ENCODE assay signal across 33 mouse cellular contexts in the genomic region with DNA sequence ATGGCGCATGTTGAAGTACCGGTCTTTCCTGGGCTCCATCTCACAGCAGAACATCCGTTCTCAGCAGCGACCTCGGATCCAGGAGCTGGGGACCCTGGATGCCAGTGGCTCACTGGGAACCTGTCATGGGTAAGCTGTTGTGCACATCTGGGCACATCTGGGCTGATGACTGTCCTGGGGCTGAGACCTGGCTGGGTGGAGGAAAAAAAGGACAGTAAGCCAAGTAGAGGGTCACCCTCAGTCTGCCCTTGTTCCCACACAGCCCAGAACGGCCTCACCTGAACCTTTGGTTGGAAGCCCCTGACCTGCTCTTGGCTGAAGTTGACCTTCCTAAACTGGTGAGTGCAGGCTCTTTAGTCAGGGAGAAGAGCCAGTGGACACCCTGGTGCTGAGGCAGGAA. TPM values are rescaled to one million over a fixed set of nuclear protein-coding genes. Genes with fewer than 3 reads are reported as not detected.
"Had no signal": no experiment of that assay in that cellular context is flagged by ENCODE, and none has a peak within 500 bp of the region (broad histone marks: within the 10 kb centered on the region; RNA-seq: fewer than 3 reads in every experiment).

No protein-coding gene starts in this region.

- DNase-seq: gastrocnemius, adult 2 months; gastrocnemius, postnatal 10 days; gastrocnemius, postnatal 25 days; heart, adult 18-20 months; heart, postnatal 4 days; kidney, adult 18-20 months; kidney, adult 8-10 months; kidney, postnatal 10 days; kidney, postnatal 25 days; kidney, postnatal 4 days; liver; liver, embryonic 13.5 days; liver, postnatal 0 days had no signal

- H3K9me3 ChIP-seq: heart, embryonic 10.5 days; heart, embryonic 12.5 days; heart, embryonic 15.5 days; hindbrain, embryonic 10.5 days; hindbrain, embryonic 12.5 days; intestine, embryonic 15.5 days; limb, embryonic 10.5 days; limb, embryonic 12.5 days; liver, embryonic 13.5 days; liver, embryonic 15.5 days had no signal

- H3K9ac ChIP-seq: heart, embryonic 12.5 days; heart, embryonic 15.5 days; hindbrain, embryonic 12.5 days; hindbrain, embryonic 14.5 days; intestine, embryonic 15.5 days; limb, embryonic 12.5 days; liver, embryonic 13.5 days; liver, embryonic 15.5 days; liver, postnatal 0 days had no signal

- ATAC-seq: hindbrain, embryonic 16.5 days; inflammation-experienced regulatory T-cells, adult 6 months; intestine, embryonic 15.5 days; intestine, postnatal 0 days; liver, postnatal 0 days had no signal

- H3K4me3 ChIP-seq: gastrocnemius, adult 2 months; heart, embryonic 10.5 days; heart, embryonic 12.5 days; heart, embryonic 15.5 days; hindbrain, embryonic 10.5 days; hindbrain, embryonic 12.5 days; intestine, embryonic 15.5 days; layer of hippocampus, adult 2 months; left cerebral cortex, adult 2 months; limb, embryonic 10.5 days; limb, embryonic 12.5 days; liver, embryonic 13.5 days; liver, embryonic 15.5 days had no signal

- H3K27ac ChIP-seq: gastrocnemius, adult 2 months; heart, embryonic 10.5 days; heart, embryonic 15.5 days; hindbrain, embryonic 10.5 days; hindbrain, embryonic 12.5 days; hindbrain, embryonic 14.5 days; intestine, embryonic 15.5 days; layer of hippocampus, adult 2 months; left cerebral cortex, adult 2 months; limb, embryonic 10.5 days; limb, embryonic 12.5 days; liver, embryonic 13.5 days; liver, embryonic 15.5 days had no signal

- H3K4me2 ChIP-seq: heart, embryonic 12.5 days; heart, embryonic 15.5 days; hindbrain, embryonic 12.5 days; hindbrain, embryonic 14.5 days; intestine, embryonic 15.5 days; limb, embryonic 12.5 days; liver, embryonic 11.5 days; liver, embryonic 13.5 days; liver, embryonic 15.5 days had no signal

RNA-seq across cellular contexts. Expression of a gene that starts 4.8 kb away (rescaled TPM):
- polyA plus RNA-seq: intestine, postnatal 0 days; liver, embryonic 13.5 days; liver, embryonic 15.5 days; liver, postnatal 0 days had no signal

RNA-seq across cellular contexts. Expression of a gene that starts 20.4 kb away (rescaled TPM):
- polyA plus RNA-seq: heart, embryonic 10.5 days; heart, embryonic 12.5 days; heart, embryonic 15.5 days; heart, postnatal 0 days; hindbrain, embryonic 10.5 days; hindbrain, embryonic 12.5 days; hindbrain, embryonic 14.5 days; hindbrain, embryonic 16.5 days; inflammation-experienced regulatory T-cells, adult 6 months; intestine, embryonic 15.5 days; intestine, postnatal 0 days; kidney, embryonic 14.5 days; kidney, embryonic 16.5 days; limb, embryonic 10.5 days; limb, embryonic 12.5 days; liver, embryonic 11.5 days; liver, embryonic 13.5 days; liver, embryonic 15.5 days; liver, postnatal 0 days had no signal

RNA-seq across cellular contexts. Expression of a gene that starts 21.8 kb away (rescaled TPM):
- polyA plus RNA-seq: heart, embryonic 15.5 days; heart, postnatal 0 days; hindbrain, embryonic 10.5 days; hindbrain, embryonic 12.5 days; hindbrain, embryonic 14.5 days; inflammation-experienced regulatory T-cells, adult 6 months; intestine, embryonic 15.5 days; intestine, postnatal 0 days; kidney, embryonic 14.5 days; kidney, embryonic 16.5 days; limb, embryonic 10.5 days; limb, embryonic 12.5 days; limb, embryonic 14.5 days; liver, embryonic 11.5 days; liver, embryonic 13.5 days; liver, embryonic 15.5 days; liver, postnatal 0 days had no signal
